Mouse (Mus musculus): ENCODE measurements around the gene Emid1.

GRCm38 (mm10) chr11:5193576-5193881, 41.5 kb upstream of the Emid1 start:
- TF ChIP-seq GATA1 (IDR thresholded peaks at IDR 0.05; ENCODE audit: low read depth, low read length) (no peak), UBTF (IDR thresholded peaks at IDR 0.05; ENCODE audit: borderline replicate concordance, insufficient read depth, low read depth, low read length) (no peak), CTCF (IDR thresholded peaks at IDR 0.05 in 2 of 3, conservative IDR thresholded peaks at IDR 0.05 in 1 of 3; ENCODE audit: control insufficient read depth in 1 of 3, insufficient read depth in 1 of 3, low read depth in 2 of 3, low read length in 3 of 3, poor library complexity in 1 of 3, severe bottlenecking in 1 of 3) (no peak), MAX (IDR thresholded peaks at IDR 0.05; ENCODE audit: low read length) (no peak), ZNF384 (IDR thresholded peaks at IDR 0.05; ENCODE audit: low read depth, low read length) (no peak), POLR2A (IDR thresholded peaks at IDR 0.05; ENCODE audit: control insufficient read depth in 1 of 2, insufficient read depth in 1 of 2, low read depth in 1 of 2, low read length in 2 of 2, poor library complexity in 1 of 2) (no peak), EP300 (IDR thresholded peaks at IDR 0.05; ENCODE audit: low read depth in 1 of 2, low read length in 2 of 2) (no peak), ELF1 (IDR thresholded peaks at IDR 0.05; ENCODE audit: low read depth, low read length) (no peak), POLR2AphosphoS2 (IDR thresholded peaks at IDR 0.05; ENCODE audit: low read length) (no peak), MAFK (IDR thresholded peaks at IDR 0.05; ENCODE audit: borderline replicate concordance, low read depth, low read length) (no peak), MEF2A (IDR thresholded peaks at IDR 0.05; ENCODE audit: extremely low read depth, insufficient replicate concordance, low read depth, low read length, poor library complexity, severe bottlenecking) (no peak)
